Mouse (Mus musculus): ENCODE measurements around the gene Adora2a. TPM values are rescaled to one million over a fixed set of nuclear protein-coding genes. Genes with fewer than 3 reads are reported as not detected.

Adora2a gene
- 54.8 TPM for polyA plus RNA-seq (2017; shearing (Covaris generic))

DNA sequence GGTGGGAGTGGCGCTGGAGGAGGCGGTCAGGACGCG is at the start of gene Adora2a:
TSS of gene Adora2a (plus strand) at position 6 of the 36 bp plus-strand sequence.

Other genes with a start within 250 kb of the Adora2a start
- 36.7 TPM for gene Specc1l, start 104.8 kb upstream of the Adora2a start, polyA plus RNA-seq (2017; shearing (Covaris generic))
- 0.73 TPM for gene Upb1, start 84.2 kb downstream of the Adora2a start, polyA plus RNA-seq (2017; shearing (Covaris generic))
- gene Snrpd3, start 200.7 kb downstream of the Adora2a start, polyA plus RNA-seq (2017; shearing (Covaris generic)): 192 TPM
- gene Gucd1, start 201.1 kb downstream of the Adora2a start, polyA plus RNA-seq (2017; shearing (Covaris generic)): 27.0 TPM
- gene Lrrc75b, start 243.5 kb downstream of the Adora2a start, polyA plus RNA-seq (2017; shearing (Covaris generic)): 0.09 TPM
- gene Ggt1, start 244.7 kb downstream of the Adora2a start, polyA plus RNA-seq (2017; shearing (Covaris generic)): 1.9 TPM

Measured in inflammation-experienced regulatory T-cells, adult 16 weeks (primary cell).